Mouse (Mus musculus): Measurements from ENCODE around the gene Hemk1. TPM values are rescaled to one million over a fixed set of nuclear protein-coding genes. Genes with fewer than 3 reads are reported as not detected.
A peak's percentile ranks its signal among the peaks of the same experiment; 100 is the strongest.

Hemk1 gene
- total and polyA plus RNA-seq, 3 experiments, result 21.2 to 30.3 (median 21.4) TPM

GRCm38 (mm10) chr9:107366644-107367043 is 28.5 kb upstream of the Hemk1 start:
- Histone ChIP-seq H3K4me3 (no peak overlapping the region), H3K79me2 (replicated peaks; ENCODE audit: control insufficient read depth, insufficient read depth, low read length) (no peaks in the 10 kb centered on the region), H3K36me3 (ENCODE audit: control insufficient read depth, insufficient read depth, low read length) (no peaks in the 10 kb centered on the region), H3K27me3 (ENCODE audit: control insufficient read depth, insufficient read depth, low read length) (no peaks in the 10 kb centered on the region), H3K27ac (no peak overlapping the region), H3K9ac (ENCODE audit: low read depth, low read length) (no peak overlapping the region), H3K4me1 (ENCODE audit: control insufficient read depth, insufficient read depth, low read length) (no peaks in the 10 kb centered on the region)
- peak; percentile 71 for TF ChIP-seq CTCF (IDR thresholded peaks at IDR 0.05)
- TF ChIP-seq EP300 (IDR thresholded peaks at IDR 0.05; ENCODE audit: insufficient read depth, low read depth, low read length), result no peak
- intact Hi-C loops (cut with DNase I), result loop anchor here (1.0 to 2.0 kb wide), 2 partner anchors 96 to 148 kb away; no protein-coding TSS in a partner anchor
- DNase-seq, result peak; percentile 29 to 32
- WGBS, result 4% methylated on average over 3 of the region's 3 CpGs

GRCm38 (mm10) chr9:107360989-107361388 is 22.8 kb upstream of the Hemk1 start:
- H3K9ac ChIP-seq (ENCODE audit: low read depth, low read length), result no peak overlapping the region
- intact Hi-C loops (cut with DNase I), result no loop called here
- H3K27me3 ChIP-seq (ENCODE audit: control insufficient read depth, insufficient read depth, low read length), result no peaks in the 10 kb centered on the region
- no peaks in the 10 kb centered on the region for H3K36me3 ChIP-seq (ENCODE audit: control insufficient read depth, insufficient read depth, low read length)
- no peaks in the 10 kb centered on the region for H3K79me2 ChIP-seq (replicated peaks; ENCODE audit: control insufficient read depth, insufficient read depth, low read length)
- H3K27ac ChIP-seq, result no peak overlapping the region
- H3K4me3 ChIP-seq, result no peak overlapping the region
- DNase-seq, result no peak
- TF ChIP-seq EP300 (IDR thresholded peaks at IDR 0.05; ENCODE audit: insufficient read depth, low read depth, low read length), result no peak
- TF ChIP-seq CTCF (IDR thresholded peaks at IDR 0.05), result no peak
- TF ChIP-seq POLR2A (IDR thresholded peaks at IDR 0.05; ENCODE audit: insufficient read depth, low read depth, low read length), result no peak
- WGBS, result 12% methylated on average over 3 of the region's 3 CpGs
- no peaks in the 10 kb centered on the region for H3K4me1 ChIP-seq (ENCODE audit: control insufficient read depth, insufficient read depth, low read length)

- Histone ChIP-seq H3K4me1 (ENCODE audit: control insufficient read depth, insufficient read depth, low read length) (no peaks in the 10 kb centered on the region), H3K27ac (no peak overlapping the region), H3K9ac (ENCODE audit: low read depth, low read length) (no peak overlapping the region), H3K4me3 (no peak overlapping the region), H3K79me2 (replicated peaks; ENCODE audit: control insufficient read depth, insufficient read depth, low read length) (no peaks in the 10 kb centered on the region), H3K27me3 (ENCODE audit: control insufficient read depth, insufficient read depth, low read length) (no peaks in the 10 kb centered on the region), H3K36me3 (ENCODE audit: control insufficient read depth, insufficient read depth, low read length) (no peaks in the 10 kb centered on the region)
- intact Hi-C loops (cut with DNase I), result loop anchor here (1.0 kb wide), 1 partner anchor 157 kb away; no protein-coding TSS in a partner anchor
- peak; percentile 51 to 83 for DNase-seq
- 26% methylated on average over 5 of the region's 5 CpGs for WGBS
- TF ChIP-seq EP300 (IDR thresholded peaks at IDR 0.05; ENCODE audit: insufficient read depth, low read depth, low read length) (peak; percentile 59; the same call in 1 of the 2 replicates), CTCF (IDR thresholded peaks at IDR 0.05) (no peak; the same call in none of the 2 replicates)
Observed at GRCm38 (mm10) chr9:107357651-107358050, 19.5 kb upstream of the Hemk1 start.

GRCm38 (mm10) chr9:107355870-107356765 is 18.0 kb upstream of the Hemk1 start:
- WGBS, result 38% methylated on average over 7 of the region's 7 CpGs

GRCm38 (mm10) chr9:107354826-107355225 is 16.7 kb upstream of the Hemk1 start:
- TF ChIP-seq EP300 (IDR thresholded peaks at IDR 0.05; ENCODE audit: insufficient read depth, low read depth, low read length) (no peak), CTCF (IDR thresholded peaks at IDR 0.05) (no peak), POLR2A (IDR thresholded peaks at IDR 0.05; ENCODE audit: insufficient read depth, low read depth, low read length) (no peak)
- Histone ChIP-seq H3K4me1 (ENCODE audit: control insufficient read depth, insufficient read depth, low read length) (no peaks in the 10 kb centered on the region), H3K79me2 (replicated peaks; ENCODE audit: control insufficient read depth, insufficient read depth, low read length) (no peaks in the 10 kb centered on the region), H3K27ac (no peak overlapping the region), H3K27me3 (ENCODE audit: control insufficient read depth, insufficient read depth, low read length) (no peaks in the 10 kb centered on the region), H3K4me3 (no peak overlapping the region), H3K36me3 (ENCODE audit: control insufficient read depth, insufficient read depth, low read length) (no peaks in the 10 kb centered on the region), H3K9ac (ENCODE audit: low read depth, low read length) (no peak overlapping the region)
- intact Hi-C loops (cut with DNase I), result no loop called here
- no peak for DNase-seq
- 33% methylated on average over 1 of the region's 1 CpGs for WGBS

More at GRCm38 (mm10) chr9:107355870-107356765, 18.0 kb upstream of the Hemk1 start:
- DNase-seq, result peak; percentile 55 to 67
- no peak overlapping the region for H3K4me3 ChIP-seq
- intact Hi-C loops (cut with DNase I), result loop anchor here (1.0 kb wide), 1 partner anchor 62 kb away; no protein-coding TSS in a partner anchor
- H3K4me1 ChIP-seq (ENCODE audit: control insufficient read depth, insufficient read depth, low read length), result no peaks in the 10 kb centered on the region
- no peaks in the 10 kb centered on the region for H3K27me3 ChIP-seq (ENCODE audit: control insufficient read depth, insufficient read depth, low read length)
- no peak overlapping the region for H3K27ac ChIP-seq
- TF ChIP-seq CTCF (IDR thresholded peaks at IDR 0.05) (peak; percentile 83), EP300 (IDR thresholded peaks at IDR 0.05; ENCODE audit: insufficient read depth, low read depth, low read length) (0 out of 2 replicates have a peak, but pooled peaks have one; percentile 28), POLR2A (IDR thresholded peaks at IDR 0.05; ENCODE audit: insufficient read depth, low read depth, low read length) (no peak)
- no peaks in the 10 kb centered on the region for H3K79me2 ChIP-seq (replicated peaks; ENCODE audit: control insufficient read depth, insufficient read depth, low read length)
- H3K36me3 ChIP-seq (ENCODE audit: control insufficient read depth, insufficient read depth, low read length), result no peaks in the 10 kb centered on the region
- no peak overlapping the region for H3K9ac ChIP-seq (ENCODE audit: low read depth, low read length)

- Histone ChIP-seq H3K4me1 (ENCODE audit: control insufficient read depth, insufficient read depth, low read length) (peaks cover 3% of the 10 kb centered on the region; the same call in 1 of the 2 replicates), H3K36me3 (ENCODE audit: control insufficient read depth, insufficient read depth, low read length) (no peaks in the 10 kb centered on the region), H3K9ac (ENCODE audit: low read depth, low read length) (no peak overlapping the region), H3K27me3 (ENCODE audit: control insufficient read depth, insufficient read depth, low read length) (no peaks in the 10 kb centered on the region), H3K79me2 (replicated peaks; ENCODE audit: control insufficient read depth, insufficient read depth, low read length) (no peaks in the 10 kb centered on the region), H3K4me3 (no peak overlapping the region), H3K27ac (no peak overlapping the region)
- DNase-seq, result no peak
- intact Hi-C loops (cut with DNase I), result no loop called here
- no peak for TF ChIP-seq CTCF (IDR thresholded peaks at IDR 0.05)
- TF ChIP-seq POLR2A (IDR thresholded peaks at IDR 0.05; ENCODE audit: insufficient read depth, low read depth, low read length), result no peak
- WGBS, result 51% methylated on average over 7 of the region's 7 CpGs
Observed at GRCm38 (mm10) chr9:107349321-107349720, 11.2 kb upstream of the Hemk1 start.
